Mouse (Mus musculus): Measurements from ENCODE around the gene Iqschfp.

DNA sequence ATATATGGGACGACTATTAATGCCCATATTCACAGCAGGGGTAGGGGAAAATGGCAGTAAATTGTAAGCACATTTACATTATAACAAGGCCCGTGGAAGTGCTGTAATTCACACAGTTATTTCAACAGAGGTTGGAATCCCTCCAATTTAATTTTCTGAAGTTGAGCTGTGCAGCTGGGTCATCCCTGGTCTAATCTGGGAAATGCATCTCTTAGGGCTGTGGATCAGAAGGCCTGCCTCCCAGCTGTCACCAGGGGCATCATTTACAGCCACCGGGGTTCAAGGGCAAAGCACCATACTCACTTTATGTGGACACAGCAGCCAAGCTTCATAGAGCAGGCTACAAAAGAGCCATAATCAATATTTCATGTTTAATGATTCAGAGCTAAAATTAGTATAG, 144.1 kb downstream of the Iqschfp start:
- no peak for TF ChIP-seq CTCF (IDR thresholded peaks at IDR 0.05; ENCODE audit: borderline replicate concordance, control insufficient read depth, extremely low read depth, insufficient read depth, low read length, poor library complexity)
- TF ChIP-seq POLR2A (IDR thresholded peaks at IDR 0.05; ENCODE audit: control insufficient read depth, extremely low read depth, insufficient read depth, low read length, poor library complexity), result no peak

Data from thymus, adult 2 months (tissue).